Mouse (Mus musculus) lung, adult 2 months (tissue): Measurements from ENCODE around the gene Flot1.

Experiments used
- CTCF ChIP-seq: fragments of 200-500 bp; IDR thresholded peaks from 2 replicates; pipeline ENCODE4 v1.5.1; 2011; ENCODE audit warnings: mild to moderate bottlenecking, low read length, control low read depth; ENCODE audit not compliant: insufficient read depth
- POLR2A ChIP-seq: fragments of 200-500 bp; IDR thresholded peaks from 2 replicates; pipeline ENCODE4 v1.6.1; 2011; ENCODE audit warnings: low read depth, mild to moderate bottlenecking, control low read depth, low read length, borderline replicate concordance; ENCODE audit errors: extremely low read depth

- TF ChIP-seq CTCF, result no peak
- no peak for TF ChIP-seq POLR2A
Observed at GRCm38 (mm10) chr17:35825109-35825850, 2.2 kb downstream of the Flot1 start.
